Mouse (Mus musculus) bone marrow macrophage, adult 2 months (primary cell): ENCODE measurements around the gene Igf1r. TPM values are rescaled to one million over a fixed set of nuclear protein-coding genes. Genes with fewer than 3 reads are reported as not detected.

Experiments used
- H3K27ac ChIP-seq: 2 replicates; pipeline ENCODE4 v1.5.1; 2012; ENCODE audit warnings: low read depth, low read length; ENCODE audit not compliant: insufficient read depth
- H3K4me1 ChIP-seq: 2 replicates; pipeline ENCODE4 v1.6.1; 2012; ENCODE audit warnings: low read length; ENCODE audit not compliant: control insufficient read depth, insufficient read depth
- H3K4me3 ChIP-seq: 2 replicates; pipeline ENCODE4 v1.5.1; 2012; ENCODE audit warnings: mild to moderate bottlenecking, low read length, moderate library complexity; ENCODE audit not compliant: insufficient read depth
- CTCF ChIP-seq: IDR thresholded peaks from 2 replicates; pipeline ENCODE4 v1.5.1; 2012; ENCODE audit warnings: low read depth, mild to moderate bottlenecking, low read length, moderate library complexity
- POLR2A ChIP-seq: IDR thresholded peaks from 2 replicates; pipeline ENCODE4 v1.6.1; 2012; ENCODE audit warnings: mild to moderate bottlenecking, low read depth, low read length, borderline replicate concordance
- polyA plus RNA-seq: library from polyadenylated mRNA; stranded (reverse); fragments of >200 nt; gene quantifications from 2 replicates; pipeline ENCODE4 v1.2.4, GENCODE M21; 2012; ENCODE audit not compliant: missing spikeins, insufficient read depth, insufficient read length

Igf1r gene
- polyA plus RNA-seq, 1 experiment, result 6.0 TPM

DNA sequence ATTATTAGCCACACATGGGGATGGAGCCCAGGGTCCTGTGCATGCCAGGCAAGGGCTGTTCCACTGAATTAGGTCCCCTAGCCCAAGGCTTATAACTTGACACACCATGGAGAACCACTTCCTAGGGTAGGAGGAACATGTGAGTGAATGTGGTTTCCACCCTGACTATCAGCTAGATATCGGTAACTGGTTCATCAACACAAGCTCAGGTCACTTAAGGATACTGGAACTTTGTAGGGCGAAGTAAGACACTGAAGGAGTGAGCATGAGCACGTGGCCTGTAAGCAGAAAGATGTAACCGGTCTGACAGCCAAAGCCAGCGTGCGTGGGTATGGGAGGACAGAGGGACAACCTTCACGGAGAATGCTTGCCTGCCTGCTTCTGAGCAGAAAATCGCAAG is 42.6 kb downstream of the Igf1r start:
- H3K27ac ChIP-seq, result no peak overlapping the region
- H3K4me3 ChIP-seq, result no peak overlapping the region
- H3K4me1 ChIP-seq, result peaks cover 5% of the 10 kb centered on the region
- no peak for TF ChIP-seq POLR2A
- no peak for TF ChIP-seq CTCF

- Histone ChIP-seq H3K4me1 (peaks cover 11% of the 10 kb centered on the region), H3K27ac (no peak overlapping the region), H3K4me3 (no peak overlapping the region)
- TF ChIP-seq POLR2A (no peak), CTCF (no peak)
Observed at GRCm38 (mm10) chr7:67996202-67996960, 43.8 kb downstream of the Igf1r start.

- TF ChIP-seq POLR2A (no peak), CTCF (no peak)
- Histone ChIP-seq H3K4me1 (peaks cover 17% of the 10 kb centered on the region), H3K27ac (peak overlapping the region; percentile 26), H3K4me3 (no peak overlapping the region)
Observed at GRCm38 (mm10) chr7:68001269-68001668, 48.6 kb downstream of the Igf1r start.

- H3K4me3 ChIP-seq, result no peak overlapping the region
- no peak for TF ChIP-seq POLR2A
- TF ChIP-seq CTCF, result no peak
- H3K27ac ChIP-seq, result peak overlapping the region; percentile 48
- H3K4me1 ChIP-seq, result peaks cover 32% of the 10 kb centered on the region
Observed at GRCm38 (mm10) chr7:68006074-68006473, 53.4 kb downstream of the Igf1r start.

GRCm38 (mm10) chr7:68006496-68006895 is 53.9 kb downstream of the Igf1r start:
- Histone ChIP-seq H3K4me1 (peaks cover 30% of the 10 kb centered on the region), H3K27ac (peak overlapping the region; percentile 48), H3K4me3 (no peak overlapping the region)
- TF ChIP-seq CTCF (no peak), POLR2A (no peak)

- TF ChIP-seq CTCF, result no peak
- peaks cover 27% of the 10 kb centered on the region for H3K4me1 ChIP-seq
- no peak overlapping the region for H3K27ac ChIP-seq
- no peak overlapping the region for H3K4me3 ChIP-seq
Observed at GRCm38 (mm10) chr7:68009635-68010034, 57.0 kb downstream of the Igf1r start.

- Histone ChIP-seq H3K4me3 (no peak overlapping the region), H3K4me1 (peaks cover 25% of the 10 kb centered on the region), H3K27ac (no peak overlapping the region)
- no peak for TF ChIP-seq CTCF
- TF ChIP-seq POLR2A, result no peak
Observed at GRCm38 (mm10) chr7:68010168-68010567, 57.5 kb downstream of the Igf1r start.

DNA sequence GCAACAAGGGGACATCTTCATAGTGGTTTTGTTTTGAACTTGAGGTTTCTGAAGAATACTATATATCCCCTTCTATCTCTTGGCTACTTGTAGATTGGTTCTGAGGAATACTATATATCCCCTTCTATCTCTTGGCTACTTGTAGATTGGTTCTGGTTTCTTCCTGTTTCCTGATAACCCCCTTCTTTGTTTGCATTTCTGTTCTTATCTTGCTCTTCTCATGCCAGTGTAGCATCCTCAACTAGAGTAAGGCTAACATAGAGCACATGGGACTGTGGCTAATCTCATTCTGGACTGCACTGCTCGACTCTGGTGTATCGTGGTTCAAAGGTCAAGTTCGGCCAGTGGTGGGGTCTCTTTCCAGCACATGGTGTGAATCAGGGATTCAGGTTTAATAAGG is 58.2 kb downstream of the Igf1r start:
- TF ChIP-seq POLR2A (no peak), CTCF (no peak)
- peaks cover 25% of the 10 kb centered on the region for H3K4me1 ChIP-seq
- no peak overlapping the region for H3K27ac ChIP-seq
- H3K4me3 ChIP-seq, result no peak overlapping the region

DNA sequence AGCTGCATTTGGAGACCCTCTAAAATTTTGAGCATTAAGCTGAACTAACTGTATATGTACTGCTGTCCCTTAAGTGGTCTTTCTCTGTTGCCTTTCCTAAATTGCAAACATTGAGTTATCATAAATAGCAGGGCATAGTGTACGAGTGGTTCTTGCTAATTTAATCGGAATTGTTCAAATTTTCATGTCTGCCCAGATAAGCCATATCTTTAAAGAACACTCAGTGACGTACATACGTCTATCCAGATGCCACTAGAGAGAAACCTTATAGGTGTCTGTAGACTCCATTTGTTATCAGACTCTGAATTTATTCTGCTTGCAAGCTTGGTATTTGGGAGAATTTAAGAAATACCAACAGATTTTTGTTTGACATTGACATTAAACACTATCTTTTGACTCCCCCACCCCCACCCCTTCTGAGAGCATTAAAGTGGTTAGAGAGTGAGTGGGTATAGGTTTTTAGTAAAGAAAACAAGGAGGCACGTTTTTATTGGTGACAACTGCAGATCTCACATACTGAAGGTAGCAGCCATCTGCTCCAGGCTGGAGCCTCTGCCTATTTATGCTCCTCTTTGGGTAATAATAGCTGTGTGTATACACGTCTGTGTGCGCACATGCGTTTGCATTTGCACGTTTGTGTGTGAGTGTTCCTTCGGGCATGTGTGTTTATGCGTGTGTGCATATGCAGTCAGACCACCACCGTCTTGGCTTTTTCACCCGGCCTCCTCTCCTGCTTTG is 58.9 kb downstream of the Igf1r start:
- no peak for TF ChIP-seq CTCF
- TF ChIP-seq POLR2A, result no peak
- Histone ChIP-seq H3K27ac (no peak overlapping the region), H3K4me3 (no peak overlapping the region), H3K4me1 (peaks cover 17% of the 10 kb centered on the region)

- Histone ChIP-seq H3K27ac (no peak overlapping the region), H3K4me3 (no peak overlapping the region), H3K4me1 (peaks cover 12% of the 10 kb centered on the region)
- TF ChIP-seq CTCF, result no peak
- no peak for TF ChIP-seq POLR2A
Observed at GRCm38 (mm10) chr7:68012123-68012474, 59.5 kb downstream of the Igf1r start.

GRCm38 (mm10) chr7:68014495-68014894 is 61.9 kb downstream of the Igf1r start:
- Histone ChIP-seq H3K4me3 (no peak overlapping the region), H3K27ac (no peak overlapping the region), H3K4me1 (peaks cover 9% of the 10 kb centered on the region)
- no peak for TF ChIP-seq CTCF
- no peak for TF ChIP-seq POLR2A
